Mouse (Mus musculus) cerebellum, adult 9-11 months (tissue): ENCODE results near the gene Kif3a.

Source experiments
- DNase-seq: peaks from one replicate; pipeline ENCODE4 v3.0.0; 2022

Kif3a gene

GRCm38 (mm10) chr11:53567224-53568014 lies at the start of gene Kif3a:
Gene Kif3a (plus strand): TSS chr11:53567379.
- DNase-seq, result peak; percentile 97

GRCm38 (mm10) chr11:53518759-53519158 lies 48.4 kb upstream of the Kif3a start:
- no peak for DNase-seq

- DNase-seq, result peak; percentile 85
Observed at GRCm38 (mm10) chr11:53519207-53520121, 47.7 kb upstream of the Kif3a start, which contains the start of gene Sept8. Gene Sept8 (plus strand): TSS chr11:53519257.

GRCm38 (mm10) chr11:53520122-53520978 lies 46.8 kb upstream of the Kif3a start:
- DNase-seq, result peak; percentile 90

GRCm38 (mm10) chr11:53521120-53521820 lies 45.9 kb upstream of the Kif3a start:
- peak; percentile 73 for DNase-seq

- no peak for DNase-seq
Observed at GRCm38 (mm10) chr11:53521821-53522131, 45.4 kb upstream of the Kif3a start.

GRCm38 (mm10) chr11:53522362-53522761 lies 44.8 kb upstream of the Kif3a start:
- DNase-seq, result no peak

- DNase-seq, result peak; percentile 94
Observed at GRCm38 (mm10) chr11:53522930-53523329, 44.2 kb upstream of the Kif3a start.

- DNase-seq, result peak; percentile 75
Observed at GRCm38 (mm10) chr11:53523545-53524405, 43.4 kb upstream of the Kif3a start.

- peak; percentile 67 for DNase-seq
Observed at GRCm38 (mm10) chr11:53524905-53525304, 42.3 kb upstream of the Kif3a start.

GRCm38 (mm10) chr11:53525461-53525860 lies 41.7 kb upstream of the Kif3a start:
- DNase-seq, result peak; percentile 61

GRCm38 (mm10) chr11:53528397-53529252 lies 38.6 kb upstream of the Kif3a start:
- DNase-seq, result peak; percentile 72

GRCm38 (mm10) chr11:53529253-53529557 lies 38.0 kb upstream of the Kif3a start:
- DNase-seq, result peak; percentile 91

- DNase-seq, result peak; percentile 58
Observed at GRCm38 (mm10) chr11:53530001-53530400, 37.2 kb upstream of the Kif3a start.

- DNase-seq, result peak; percentile 47
Observed at GRCm38 (mm10) chr11:53531578-53532230, 35.5 kb upstream of the Kif3a start.

- no peak for DNase-seq
Observed at GRCm38 (mm10) chr11:53532231-53532620, 35.0 kb upstream of the Kif3a start.

GRCm38 (mm10) chr11:53539002-53539491 lies 28.1 kb upstream of the Kif3a start:
- peak; percentile 79 for DNase-seq

- peak; percentile 47 for DNase-seq
Observed at GRCm38 (mm10) chr11:53540394-53540793, 26.8 kb upstream of the Kif3a start.

- DNase-seq, result peak; percentile 62
Observed at GRCm38 (mm10) chr11:53541222-53541621, 26.0 kb upstream of the Kif3a start.

- DNase-seq, result no peak
Observed at GRCm38 (mm10) chr11:53543021-53543420, 24.2 kb upstream of the Kif3a start.
